Mouse (Mus musculus) adrenal gland (tissue): ENCODE results near the gene Csnk2a2.

Experiments used
- intact Hi-C: fragments of 180-260 bp; cut with DNase I; formaldehyde crosslinking; loops from one replicate; pipeline ENCODE4 v1.15.1; 2025

The Csnk2a2 gene

DNA sequence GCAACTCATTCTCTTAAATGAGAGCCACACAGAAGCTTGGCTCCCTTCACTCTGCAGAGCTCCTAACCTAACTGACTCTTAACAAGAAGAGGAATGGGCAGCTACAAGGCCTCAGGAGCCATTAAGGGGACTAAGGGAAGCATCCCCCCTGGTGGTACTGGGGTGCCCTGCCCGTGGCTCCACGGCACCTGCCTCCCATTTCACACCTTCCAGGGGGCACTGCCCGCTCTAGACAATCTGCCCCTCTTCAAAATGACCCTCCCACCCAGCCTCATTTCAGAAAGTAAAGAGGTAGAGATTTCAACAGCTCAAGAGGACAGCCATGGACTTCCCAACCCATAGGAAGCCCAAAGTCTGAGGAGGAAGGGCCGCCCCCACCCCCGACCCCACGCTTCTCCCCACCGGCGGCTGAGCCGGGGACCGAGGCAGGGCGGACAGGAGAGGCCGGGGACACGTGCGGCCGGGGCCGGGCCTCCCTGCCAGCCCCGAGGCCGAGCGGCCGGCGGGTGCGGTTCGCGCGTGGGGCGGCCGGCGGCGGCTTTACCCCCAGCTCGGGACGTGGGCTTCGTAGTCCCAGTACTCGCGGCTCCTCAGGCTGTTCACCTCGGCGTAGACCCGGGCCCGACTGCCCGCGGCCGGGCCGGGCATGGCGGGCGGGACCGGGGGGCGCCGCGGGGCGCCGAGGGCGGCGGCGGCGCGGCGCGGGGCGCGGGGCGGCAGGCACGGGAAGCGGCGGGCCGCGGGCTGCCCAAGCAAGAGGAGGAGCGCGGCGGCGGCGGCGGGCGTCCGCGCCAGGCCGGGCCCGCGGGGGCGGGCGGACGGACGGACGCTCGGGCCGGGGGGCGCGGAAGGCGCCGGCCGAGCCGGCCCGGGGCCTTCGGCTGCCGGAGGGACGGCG lies 1.8 kb downstream of the Csnk2a2 start:
- intact Hi-C loops, result no loop called here

- intact Hi-C loops, result no loop called here
These were observed 19.8 kb downstream of the Csnk2a2 start for GRCm38 (mm10) chr8:95470008-95470407.

- intact Hi-C loops, result no loop called here
These were observed 20.8 kb downstream of the Csnk2a2 start for GRCm38 (mm10) chr8:95468995-95469394.

DNA sequence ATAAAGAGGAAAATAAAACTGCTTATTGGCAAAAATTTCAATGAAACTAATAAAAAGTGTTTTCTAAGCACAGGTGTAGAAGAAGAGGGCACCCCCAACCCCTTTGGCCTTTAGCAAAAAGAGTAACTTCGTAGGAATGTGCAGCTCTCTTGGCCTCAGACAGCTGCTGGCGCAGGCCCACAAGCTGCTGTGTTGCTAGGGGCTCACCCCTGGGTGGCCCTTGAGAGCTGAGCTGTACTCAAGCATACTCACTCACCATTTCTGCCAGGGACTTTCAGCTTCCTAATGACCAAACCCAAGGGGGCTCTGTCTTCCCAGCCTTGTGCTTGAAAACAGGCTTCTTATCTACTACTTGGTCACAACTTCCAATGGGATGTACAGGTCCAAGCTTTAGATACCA lies 23.3 kb downstream of the Csnk2a2 start:
- intact Hi-C loops, result no loop called here

- intact Hi-C loops, result no loop called here
These were observed 37.3 kb downstream of the Csnk2a2 start for GRCm38 (mm10) chr8:95452518-95452917.

GRCm38 (mm10) chr8:95450271-95450670 lies 39.6 kb downstream of the Csnk2a2 start:
- intact Hi-C loops, result no loop called here

DNA sequence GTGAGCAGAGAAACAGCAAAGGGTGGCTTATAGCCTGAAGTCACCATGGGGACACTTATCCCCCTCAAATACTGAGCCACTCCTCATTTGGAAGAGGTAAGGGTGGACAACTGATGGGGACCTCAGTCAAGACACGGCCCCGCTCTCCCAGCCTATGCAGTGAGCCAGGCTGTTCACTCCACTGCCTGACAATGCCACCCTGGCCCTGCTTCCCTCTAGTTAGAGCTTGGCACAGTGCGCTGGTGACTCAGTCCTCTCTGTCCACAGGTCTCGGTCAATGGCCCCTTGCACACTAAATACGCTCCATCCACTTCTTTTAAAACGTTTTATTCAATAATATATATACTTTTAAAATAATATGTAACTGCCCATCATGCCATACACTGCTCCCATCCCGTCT lies 42.2 kb downstream of the Csnk2a2 start:
- intact Hi-C loops, result no loop called here

DNA sequence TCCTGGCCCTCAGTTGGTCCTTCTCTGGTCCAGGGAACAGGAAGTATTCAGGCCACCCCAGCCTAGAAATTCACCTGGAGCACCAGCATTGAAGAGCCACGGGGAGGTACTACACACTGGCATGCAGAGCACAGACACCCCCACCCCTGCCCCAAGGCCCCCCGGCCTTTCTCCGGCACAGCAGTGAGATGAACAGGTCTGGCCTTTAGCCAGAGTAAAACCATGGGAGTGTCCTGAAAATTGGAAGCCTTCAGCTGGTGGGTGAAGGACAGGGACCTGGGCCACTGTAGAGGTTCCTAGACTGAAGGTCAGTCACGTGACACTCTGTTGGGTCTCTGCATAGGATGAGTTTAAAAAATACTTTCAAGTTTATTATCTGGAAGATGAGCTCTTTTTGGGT lies 44.8 kb downstream of the Csnk2a2 start:
- intact Hi-C loops, result no loop called here

DNA sequence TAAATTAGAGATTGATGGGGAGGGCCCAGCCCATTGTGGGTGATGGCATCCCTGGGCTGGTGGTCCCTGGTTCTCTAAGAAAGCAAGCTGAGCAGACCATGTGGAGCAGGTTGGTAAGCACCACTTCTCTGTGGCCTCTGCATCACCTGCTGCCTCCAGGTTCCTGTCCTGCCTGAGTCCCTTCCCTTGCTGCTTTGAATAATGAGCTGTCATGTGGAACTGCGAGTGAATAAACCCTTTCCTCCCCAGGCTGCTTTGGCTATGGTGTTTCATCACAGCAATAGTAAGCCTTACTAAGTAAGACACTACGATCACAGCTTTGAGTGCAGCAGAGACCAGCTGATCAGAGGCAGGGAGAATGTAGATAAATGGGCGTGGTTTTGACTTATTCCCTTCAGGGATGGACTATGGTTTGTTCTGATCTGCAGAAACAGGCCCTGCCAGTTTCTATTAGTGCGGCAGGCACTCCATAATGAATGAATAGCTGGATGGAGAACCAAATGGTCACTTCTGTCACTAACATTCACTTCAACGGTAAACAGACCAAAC lies 48.3 kb downstream of the Csnk2a2 start:
- intact Hi-C loops, result no loop called here

GRCm38 (mm10) chr8:95440168-95440709 lies 49.6 kb downstream of the Csnk2a2 start:
- intact Hi-C loops, result no loop called here

GRCm38 (mm10) chr8:95439421-95439820 lies 50.4 kb downstream of the Csnk2a2 start:
- intact Hi-C loops, result no loop called here

GRCm38 (mm10) chr8:95437341-95437992 lies 52.4 kb downstream of the Csnk2a2 start:
- intact Hi-C loops, result no loop called here

DNA sequence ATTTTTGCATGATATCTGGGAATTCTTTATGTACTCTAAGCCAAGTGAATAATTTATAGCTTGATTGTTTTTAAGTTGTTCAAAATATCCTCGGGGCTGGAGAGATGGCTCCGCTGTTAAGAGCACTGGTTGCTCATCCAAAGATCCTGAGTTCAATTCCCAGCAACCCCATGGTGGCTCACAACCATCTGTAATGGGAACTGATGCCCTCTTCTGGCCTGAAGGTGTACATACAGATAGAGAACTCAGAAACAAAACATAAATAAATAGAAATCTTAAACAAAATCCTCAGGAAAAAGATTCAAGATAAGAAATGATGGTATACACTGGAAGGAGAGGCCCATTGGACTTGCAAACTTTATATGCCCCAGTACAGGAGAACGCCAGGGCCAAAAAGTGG lies 53.9 kb downstream of the Csnk2a2 start:
- intact Hi-C loops, result no loop called here

GRCm38 (mm10) chr8:95435471-95435870 lies 54.4 kb downstream of the Csnk2a2 start:
- intact Hi-C loops, result no loop called here

DNA sequence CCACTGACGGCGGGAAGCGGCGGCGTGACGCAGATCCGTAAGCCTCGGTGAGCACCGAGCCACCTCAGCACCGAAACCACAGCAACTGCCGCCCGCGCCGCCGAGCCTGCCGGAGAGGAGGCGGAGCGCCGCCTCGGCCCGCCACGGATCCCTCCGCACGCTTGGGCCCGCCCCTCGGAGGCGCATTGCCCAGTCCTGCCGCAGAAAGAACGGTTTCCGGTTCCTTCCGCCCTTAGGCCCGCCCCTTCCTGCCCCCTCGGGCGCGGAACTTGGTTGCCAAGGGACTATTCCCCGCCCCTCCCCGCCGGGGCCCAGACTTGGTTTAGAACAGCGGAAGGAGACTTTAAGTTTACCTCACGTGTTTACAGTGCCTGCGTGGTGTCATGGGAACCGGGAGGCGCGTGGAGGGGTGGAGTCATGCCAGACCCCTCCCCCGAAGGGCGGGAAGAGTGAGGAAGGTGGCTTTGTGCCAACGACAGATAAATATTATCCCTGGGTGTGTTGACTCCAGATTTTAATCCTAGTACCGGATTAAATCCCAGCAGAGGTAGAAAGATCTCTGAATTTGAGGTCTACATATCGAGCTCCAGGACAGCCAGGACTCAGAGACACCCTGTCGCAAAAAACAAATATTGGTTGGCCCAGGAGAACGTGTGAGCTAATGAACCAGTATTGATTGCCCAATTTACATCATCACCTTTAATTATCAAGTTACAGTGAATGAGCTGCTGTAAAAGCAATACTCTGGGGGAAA lies 55.0 kb downstream of the Csnk2a2 start, which contains the start of gene Cfap20:
Cfap20 (minus strand) TSS at position 184 of the 754 bp plus-strand sequence.
- intact Hi-C loops, result no loop called here

GRCm38 (mm10) chr8:95434233-95434632 lies 55.6 kb downstream of the Csnk2a2 start:
- intact Hi-C loops, result no loop called here

- intact Hi-C loops, result no loop called here
These were observed 56.7 kb downstream of the Csnk2a2 start for GRCm38 (mm10) chr8:95433124-95433523.

GRCm38 (mm10) chr8:95432471-95432870 lies 57.4 kb downstream of the Csnk2a2 start:
- intact Hi-C loops, result no loop called here

GRCm38 (mm10) chr8:95429945-95430344 lies 59.9 kb downstream of the Csnk2a2 start:
- intact Hi-C loops, result loop anchor here (5.0 kb wide), 1 partner anchor 83 kb away; no protein-coding TSS in a partner anchor

GRCm38 (mm10) chr8:95427594-95428535 lies 62.0 kb downstream of the Csnk2a2 start:
- intact Hi-C loops, result loop anchor here (5.0 kb wide), 1 partner anchor 81 kb away; no protein-coding TSS in a partner anchor
